Mouse (Mus musculus): ENCODE data around the gene Bcar1.

DNA sequence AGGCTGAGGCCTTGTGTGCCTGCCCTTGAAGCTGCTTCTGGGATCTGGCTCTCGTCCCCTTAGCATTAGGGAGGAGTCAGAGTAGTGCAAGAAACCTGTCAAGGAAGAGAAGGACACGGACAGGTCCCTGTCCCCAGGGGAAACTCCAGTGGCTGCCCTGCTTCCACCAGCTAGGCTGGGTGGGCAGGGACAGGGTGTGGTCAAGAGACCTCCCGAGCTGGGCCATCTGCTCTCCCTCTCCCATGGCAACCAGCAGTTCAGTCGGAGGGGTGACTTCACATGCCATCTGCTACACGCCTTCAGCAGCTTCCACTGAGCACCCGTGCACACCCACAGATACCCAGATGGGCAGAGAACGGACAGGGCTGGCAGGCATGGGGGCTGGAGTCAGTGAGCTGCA, 7.3 kb downstream of the Bcar1 start:
- TF ChIP-seq CTCF (IDR thresholded peaks at IDR 0.05; ENCODE audit: low read depth): no peak
- no peak for TF ChIP-seq EP300 (IDR thresholded peaks at IDR 0.05; ENCODE audit: low read depth)
